Mouse (Mus musculus) heart, embryonic 16.5 days (tissue): Measurements from ENCODE around the gene Lmtk3. TPM values are rescaled to one million over a fixed set of nuclear protein-coding genes. Genes with fewer than 3 reads are reported as not detected.
A peak's percentile ranks its signal among the peaks of the same experiment; 100 is the strongest.

Experiments
- ATAC-seq: fragments of 200-750 bp; cut with Nextera tagmentation; replicated peaks from 2 replicates; pipeline ENCODE4 v1.8.0; 2017; ENCODE audit warnings: moderate number of reproducible peaks; ENCODE audit not compliant: insufficient read depth, low FRiP score; ENCODE audit errors: extremely low read depth
- H3K27ac ChIP-seq: fragments of 300-500 bp; sonication (generic); 2 replicates; pipeline ENCODE4 v1.5.1; 2014; ENCODE audit warnings: mild to moderate bottlenecking, low read length, control low read depth, moderate library complexity
- H3K27me3 ChIP-seq: fragments of 300-500 bp; sonication (generic); 2 replicates; pipeline ENCODE4 v1.6.1; 2014; ENCODE audit warnings: low read length, mixed read lengths; ENCODE audit not compliant: control insufficient read depth, insufficient read depth
- H3K36me3 ChIP-seq: fragments of 300-500 bp; sonication (generic); 2 replicates; pipeline ENCODE4 v1.6.1; 2014; ENCODE audit not compliant: control insufficient read depth, insufficient read depth
- H3K4me1 ChIP-seq: fragments of 300-500 bp; sonication (generic); 2 replicates; pipeline ENCODE4 v1.6.1; 2014; ENCODE audit warnings: low read length, mixed read lengths; ENCODE audit not compliant: control insufficient read depth, insufficient read depth
- H3K4me2 ChIP-seq: fragments of 300-500 bp; sonication (generic); 2 replicates; pipeline ENCODE4 v1.6.1; 2014; ENCODE audit warnings: low read depth, mild to moderate bottlenecking, control low read depth, low read length
- H3K4me3 ChIP-seq: fragments of 300-500 bp; sonication (generic); 2 replicates; pipeline ENCODE4 v1.5.1; 2014; ENCODE audit warnings: mild to moderate bottlenecking, control low read depth, low read length
- H3K9ac ChIP-seq: fragments of 300-500 bp; sonication (generic); 2 replicates; pipeline ENCODE4 v1.6.1; 2014; ENCODE audit warnings: low read length, control low read depth
- H3K9me3 ChIP-seq: fragments of 300-500 bp; sonication (generic); replicated peaks from 2 replicates; pipeline ENCODE4 v1.6.1; 2016; ENCODE audit warnings: low read length; ENCODE audit not compliant: control insufficient read depth
- WGBS: fragments of 180-500 bp; shearing (Covaris S2); extraction: QIAGEN DNeasy Blood & Tissue Kit; methylation state at CpG from one replicate; pipeline ENCODE4 v1.1.7; 2014; 5-methylcytosine and 5-hydroxymethylcytosine counted together
- polyA plus RNA-seq: library from polyadenylated mRNA; unstranded; fragments of >200 nt; fragmentation: Nextera tagmentation; extraction: Ambion mirVana; gene quantifications from 2 replicates; pipeline ENCODE4 v1.2.1, GENCODE M21; 2015

Gene Lmtk3
- 0.53 and 0.57 TPM in 2 replicates for polyA plus RNA-seq

DNA sequence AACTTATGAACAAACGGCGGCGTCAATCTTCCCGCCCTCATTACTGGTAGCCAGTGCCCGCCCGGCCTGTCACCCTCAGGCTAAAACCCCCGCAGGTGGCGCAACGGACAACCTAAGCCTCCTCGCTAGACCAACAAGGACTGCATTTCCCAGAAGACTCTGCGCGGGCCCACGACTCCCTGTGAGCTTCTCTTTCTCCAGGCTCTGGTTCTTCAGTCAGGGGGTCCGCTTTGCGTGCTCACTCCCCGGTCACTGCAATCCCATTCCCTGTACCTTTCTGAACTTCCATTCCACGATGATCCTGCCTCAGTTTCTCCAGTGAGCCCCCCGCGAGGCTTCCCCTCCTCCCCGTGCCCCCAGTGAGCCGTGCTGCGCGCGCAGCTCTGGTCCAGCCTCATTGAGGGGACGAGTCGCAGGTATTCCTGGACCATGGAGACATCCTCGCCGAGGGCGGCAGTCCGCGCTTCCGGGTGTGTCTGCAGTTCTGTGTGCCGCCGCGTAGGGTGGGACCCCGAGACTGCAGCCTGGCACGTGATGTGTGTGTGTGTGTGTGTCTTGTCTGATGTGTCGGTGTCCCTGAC, at the start of gene Lmtk3:
Lmtk3 (plus strand) TSS at position 228 of the 581 bp plus-strand sequence.
- WGBS: 1% methylated on average over 38 of the region's 38 CpGs

GRCm38 (mm10) chr7:45739162-45739763, 44.3 kb upstream of the Lmtk3 start:
- no peak overlapping the region for H3K9ac ChIP-seq
- no peak overlapping the region for H3K4me3 ChIP-seq
- no peaks in the 10 kb centered on the region for H3K4me1 ChIP-seq
- no peak overlapping the region for H3K4me2 ChIP-seq
- H3K9me3 ChIP-seq: no peaks in the 10 kb centered on the region
- peak; percentile 65 for ATAC-seq
- H3K27ac ChIP-seq: no peak overlapping the region
- no peaks in the 10 kb centered on the region for H3K27me3 ChIP-seq
- H3K36me3 ChIP-seq: no peaks in the 10 kb centered on the region
- 10% methylated on average over 9 of the region's 9 CpGs for WGBS

More for the DNA sequence above, at the start of gene Lmtk3:
- peaks cover 8% of the 10 kb centered on the region for H3K4me1 ChIP-seq
- peak; percentile 70 for ATAC-seq
- peak within 1 kb of the TSS; percentile 75 for H3K9ac ChIP-seq
- peaks cover 41% of the 10 kb centered on the region for H3K27me3 ChIP-seq
- no peak within 1 kb of the TSS for H3K27ac ChIP-seq
- H3K4me2 ChIP-seq: peak within 1 kb of the TSS; percentile 92
- H3K4me3 ChIP-seq: peak within 1 kb of the TSS; percentile 56
- no peaks in the 10 kb centered on the region for H3K9me3 ChIP-seq
- H3K36me3 ChIP-seq: no peaks in the 10 kb centered on the region

DNA sequence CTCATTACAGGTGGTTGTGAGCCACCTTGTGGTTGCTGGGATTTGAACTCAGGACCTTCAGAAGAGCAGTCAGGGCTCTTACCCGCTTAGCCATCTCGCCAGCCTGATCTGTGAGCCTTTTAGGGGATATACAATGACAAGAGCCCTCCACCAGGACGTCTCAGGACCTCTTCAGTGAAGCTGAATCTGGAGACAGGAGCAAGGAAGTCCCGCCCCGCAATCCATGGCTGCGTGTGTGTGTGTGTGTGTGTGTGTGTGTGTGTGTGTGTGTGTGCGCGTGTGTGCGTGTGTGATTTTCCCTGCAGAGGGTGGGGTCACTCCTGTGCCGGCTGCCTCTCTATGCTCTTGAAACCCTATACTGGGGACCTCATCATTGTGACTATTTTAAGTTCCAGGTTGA, 43.7 kb upstream of the Lmtk3 start:
- Histone ChIP-seq H3K4me3 (no peak overlapping the region), H3K27ac (no peak overlapping the region), H3K9me3 (no peaks in the 10 kb centered on the region), H3K4me2 (no peak overlapping the region), H3K27me3 (no peaks in the 10 kb centered on the region), H3K4me1 (no peaks in the 10 kb centered on the region), H3K36me3 (no peaks in the 10 kb centered on the region), H3K9ac (no peak overlapping the region)
- 61% methylated on average over 10 of the region's 10 CpGs for WGBS
- ATAC-seq: no peak

GRCm38 (mm10) chr7:45741308-45741707, 42.2 kb upstream of the Lmtk3 start:
- no peak overlapping the region for H3K4me2 ChIP-seq
- no peak overlapping the region for H3K9ac ChIP-seq

GRCm38 (mm10) chr7:45741777-45742176, 41.8 kb upstream of the Lmtk3 start:
- Histone ChIP-seq H3K4me2 (peak overlapping the region; percentile 45), H3K27ac (no peak overlapping the region), H3K9me3 (0 out of 2 replicates have a peak, but pooled peaks cover 3% of the 10 kb centered on the region), H3K9ac (0 out of 2 replicates have a peak overlapping the region, but pooled peaks have one; percentile 28), H3K4me3 (peak overlapping the region; percentile 23), H3K27me3 (no peaks in the 10 kb centered on the region), H3K36me3 (no peaks in the 10 kb centered on the region), H3K4me1 (no peaks in the 10 kb centered on the region)
- ATAC-seq: peak; percentile 38
- 28% methylated on average over 11 of the region's 11 CpGs for WGBS

More at GRCm38 (mm10) chr7:45741308-45741707, 42.2 kb upstream of the Lmtk3 start:
- no peak overlapping the region for H3K27ac ChIP-seq
- no peaks in the 10 kb centered on the region for H3K4me1 ChIP-seq
- no peak overlapping the region for H3K4me3 ChIP-seq
- H3K36me3 ChIP-seq: no peaks in the 10 kb centered on the region
- WGBS: 73% methylated on average over 12 of the region's 12 CpGs
- ATAC-seq: no peak
- no peaks in the 10 kb centered on the region for H3K27me3 ChIP-seq
- no peaks in the 10 kb centered on the region for H3K9me3 ChIP-seq

GRCm38 (mm10) chr7:45742338-45742737, 41.2 kb upstream of the Lmtk3 start:
- H3K36me3 ChIP-seq: no peaks in the 10 kb centered on the region
- no peak overlapping the region for H3K9ac ChIP-seq
- H3K4me3 ChIP-seq: peak overlapping the region; percentile 23
- 34% methylated on average over 19 of the region's 19 CpGs for WGBS
- no peaks in the 10 kb centered on the region for H3K4me1 ChIP-seq
- ATAC-seq: no peak
- peak overlapping the region; percentile 45 for H3K4me2 ChIP-seq
- 0 out of 2 replicates have a peak, but pooled peaks cover 3% of the 10 kb centered on the region for H3K9me3 ChIP-seq
- H3K27ac ChIP-seq: no peak overlapping the region
- H3K27me3 ChIP-seq: no peaks in the 10 kb centered on the region; the same call in 1 of the 2 replicates

DNA sequence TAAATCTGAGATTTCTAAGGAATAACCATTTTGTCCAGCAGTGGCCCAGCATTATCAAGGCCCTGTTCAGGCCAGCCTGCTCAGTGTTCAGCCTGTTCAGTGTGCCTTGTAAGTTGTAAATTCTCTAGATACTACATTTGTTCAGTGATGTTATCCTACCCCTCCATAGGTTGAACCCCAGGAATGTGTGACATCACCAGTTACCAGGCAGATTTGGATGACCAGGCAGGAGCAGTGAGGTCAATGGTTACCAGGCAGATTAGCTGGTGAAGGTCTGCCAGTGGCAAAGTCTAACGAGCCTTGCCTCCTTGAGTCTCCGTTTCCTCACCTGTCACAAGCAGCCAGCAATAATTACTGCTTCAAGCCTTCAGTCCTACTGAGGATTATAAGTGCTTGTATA, 39.2 kb upstream of the Lmtk3 start:
- Histone ChIP-seq H3K4me3 (no peak overlapping the region), H3K9me3 (0 out of 2 replicates have a peak, but pooled peaks cover 3% of the 10 kb centered on the region), H3K36me3 (no peaks in the 10 kb centered on the region), H3K27me3 (no peaks in the 10 kb centered on the region; the same call in 1 of the 2 replicates), H3K9ac (no peak overlapping the region), H3K4me2 (no peak overlapping the region), H3K4me1 (no peaks in the 10 kb centered on the region; the same call in 1 of the 2 replicates), H3K27ac (no peak overlapping the region)
- WGBS: 29% methylated on average over 2 of the region's 2 CpGs
- ATAC-seq: no peak

GRCm38 (mm10) chr7:45746518-45746917, 37.0 kb upstream of the Lmtk3 start:
- Histone ChIP-seq H3K27me3 (no peaks in the 10 kb centered on the region; the same call in 1 of the 2 replicates), H3K27ac (no peak overlapping the region), H3K9me3 (0 out of 2 replicates have a peak, but pooled peaks cover 3% of the 10 kb centered on the region), H3K4me2 (no peak overlapping the region), H3K4me1 (no peaks in the 10 kb centered on the region; the same call in 1 of the 2 replicates), H3K4me3 (no peak overlapping the region), H3K9ac (no peak overlapping the region), H3K36me3 (no peaks in the 10 kb centered on the region)
- WGBS: 63% methylated on average over 6 of the region's 6 CpGs
- ATAC-seq: no peak

DNA sequence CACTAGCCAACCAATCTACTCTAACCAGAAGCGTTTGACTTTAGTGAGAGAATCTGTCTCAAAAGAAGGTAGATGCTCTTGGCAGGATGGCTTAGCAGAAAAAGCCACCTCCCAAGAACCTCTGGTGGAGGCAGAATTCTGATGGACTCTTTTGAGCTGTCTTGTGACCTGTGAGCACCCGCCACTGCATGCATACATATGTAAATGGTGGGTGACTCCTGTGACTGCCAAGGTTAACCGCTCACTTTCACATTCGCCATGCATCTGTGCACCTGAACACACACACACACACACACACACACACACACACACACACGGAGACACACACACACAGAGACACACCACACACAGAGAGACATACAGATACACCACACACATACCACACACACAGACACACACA, 36.1 kb upstream of the Lmtk3 start:
- no peak overlapping the region for H3K4me2 ChIP-seq
- ATAC-seq: no peak
- no peaks in the 10 kb centered on the region; the same call in 1 of the 2 replicates for H3K27me3 ChIP-seq
- H3K36me3 ChIP-seq: no peaks in the 10 kb centered on the region
- H3K4me3 ChIP-seq: no peak overlapping the region
- H3K27ac ChIP-seq: no peak overlapping the region
- no peak overlapping the region for H3K9ac ChIP-seq
- H3K4me1 ChIP-seq: no peaks in the 10 kb centered on the region; the same call in 1 of the 2 replicates
- 0 out of 2 replicates have a peak, but pooled peaks cover 3% of the 10 kb centered on the region for H3K9me3 ChIP-seq
- WGBS: 83% methylated on average over 5 of the region's 5 CpGs
